Mouse (Mus musculus): ENCODE results near the gene Mmrn1. TPM values are rescaled to one million over a fixed set of nuclear protein-coding genes. Genes with fewer than 3 reads are reported as not detected.
"Not testable (repeated sequence)": the region's sequence is repeated elsewhere in the genome, so short reads cannot be mapped to it uniquely, and the experiment has no call there.

Mmrn1 gene
- 5.1 and 5.9 TPM in 2 replicates for polyA plus RNA-seq (2016; fragmentation: Nextera tagmentation; extraction: Ambion mirVana)

- H3K4me1 ChIP-seq; ATAC-seq (ENCODE audit: low FRiP score, low read depth); H3K27ac ChIP-seq (replicated peaks); H3K4me2 ChIP-seq (replicated peaks); H3K9ac ChIP-seq (replicated peaks); H3K36me3 ChIP-seq; H3K9me3 ChIP-seq; H3K27me3 ChIP-seq; H3K4me3 ChIP-seq: not testable (repeated sequence)
- 95% methylated on average over 20 of the region's 20 CpGs for WGBS
These were observed at the start of gene Mmrn1 for GRCm38 (mm10) chr6:60924676-60925075. Mmrn1 (plus strand) TSS chr6:60924976.

GRCm38 (mm10) chr6:60880362-60880761 is 44.4 kb upstream of the Mmrn1 start:
- ATAC-seq (ENCODE audit: low FRiP score, low read depth): no peak
- 92% methylated on average over 7 of the region's 7 CpGs for WGBS
- no peaks in the 10 kb centered on the region for H3K36me3 ChIP-seq
- no peak overlapping the region for H3K27ac ChIP-seq (replicated peaks)
- no peak overlapping the region for H3K4me2 ChIP-seq (replicated peaks)
- no peaks in the 10 kb centered on the region for H3K27me3 ChIP-seq
- H3K4me3 ChIP-seq: no peak overlapping the region
- no peaks in the 10 kb centered on the region for H3K9me3 ChIP-seq
- no peak overlapping the region for H3K9ac ChIP-seq (replicated peaks)
- no peaks in the 10 kb centered on the region for H3K4me1 ChIP-seq

GRCm38 (mm10) chr6:60881534-60881933 is 43.2 kb upstream of the Mmrn1 start:
- no peak for ATAC-seq (ENCODE audit: low FRiP score, low read depth)
- Histone ChIP-seq H3K4me3 (no peak overlapping the region), H3K36me3 (no peaks in the 10 kb centered on the region), H3K9ac (replicated peaks) (no peak overlapping the region), H3K27me3 (no peaks in the 10 kb centered on the region), H3K27ac (replicated peaks) (no peak overlapping the region), H3K4me2 (replicated peaks) (no peak overlapping the region), H3K9me3 (no peaks in the 10 kb centered on the region), H3K4me1 (no peaks in the 10 kb centered on the region)
- WGBS: 77% methylated on average over 2 of the region's 2 CpGs

- no peaks in the 10 kb centered on the region for H3K36me3 ChIP-seq
- H3K27me3 ChIP-seq: no peaks in the 10 kb centered on the region
- H3K9me3 ChIP-seq: no peaks in the 10 kb centered on the region
- ATAC-seq (ENCODE audit: low FRiP score, low read depth): no peak
- no peaks in the 10 kb centered on the region for H3K4me1 ChIP-seq
- no peak overlapping the region for H3K9ac ChIP-seq (replicated peaks)
- no peak overlapping the region for H3K4me2 ChIP-seq (replicated peaks)
- 83% methylated on average over 2 of the region's 2 CpGs for WGBS
- no peak overlapping the region for H3K27ac ChIP-seq (replicated peaks)
- H3K4me3 ChIP-seq: no peak overlapping the region
These were observed 17.5 kb upstream of the Mmrn1 start for GRCm38 (mm10) chr6:60907272-60907671.

- Histone ChIP-seq H3K4me3 (no peak overlapping the region), H3K27ac (replicated peaks) (no peak overlapping the region), H3K4me2 (replicated peaks) (no peak overlapping the region), H3K4me1 (no peaks in the 10 kb centered on the region), H3K36me3 (no peaks in the 10 kb centered on the region), H3K9ac (replicated peaks) (no peak overlapping the region), H3K9me3 (no peaks in the 10 kb centered on the region), H3K27me3 (no peaks in the 10 kb centered on the region)
- no peak; the same call in 1 of the 2 replicates for ATAC-seq (ENCODE audit: low FRiP score, low read depth)
These were observed 6.6 kb downstream of the Mmrn1 start for GRCm38 (mm10) chr6:60931364-60931763.

GRCm38 (mm10) chr6:60934835-60935234 is 10.1 kb downstream of the Mmrn1 start:
- no peaks in the 10 kb centered on the region for H3K36me3 ChIP-seq
- no peaks in the 10 kb centered on the region for H3K27me3 ChIP-seq
- ATAC-seq (ENCODE audit: low FRiP score, low read depth): no peak
- WGBS: 79% methylated on average over 4 of the region's 4 CpGs
- no peak overlapping the region for H3K27ac ChIP-seq (replicated peaks)
- H3K4me3 ChIP-seq: no peak overlapping the region
- no peak overlapping the region for H3K9ac ChIP-seq (replicated peaks)
- no peaks in the 10 kb centered on the region for H3K4me1 ChIP-seq
- no peaks in the 10 kb centered on the region for H3K9me3 ChIP-seq
- no peak overlapping the region for H3K4me2 ChIP-seq (replicated peaks)

GRCm38 (mm10) chr6:60935448-60936130 is 10.8 kb downstream of the Mmrn1 start:
- no peak overlapping the region for H3K4me3 ChIP-seq
- WGBS: 84% methylated on average over 4 of the region's 4 CpGs

GRCm38 (mm10) chr6:60944178-60944577 is 19.4 kb downstream of the Mmrn1 start:
- Histone ChIP-seq H3K4me3 (no peak overlapping the region), H3K4me1 (no peaks in the 10 kb centered on the region), H3K36me3 (no peaks in the 10 kb centered on the region), H3K27me3 (no peaks in the 10 kb centered on the region), H3K9me3 (no peaks in the 10 kb centered on the region), H3K9ac (replicated peaks) (no peak overlapping the region), H3K4me2 (replicated peaks) (no peak overlapping the region), H3K27ac (replicated peaks) (no peak overlapping the region)
- WGBS: 90% methylated on average over 7 of the region's 7 CpGs
- ATAC-seq (ENCODE audit: low FRiP score, low read depth): no peak

More at GRCm38 (mm10) chr6:60935448-60936130, 10.8 kb downstream of the Mmrn1 start:
- H3K9ac ChIP-seq (replicated peaks): no peak overlapping the region
- no peaks in the 10 kb centered on the region for H3K9me3 ChIP-seq
- no peaks in the 10 kb centered on the region for H3K27me3 ChIP-seq
- no peaks in the 10 kb centered on the region for H3K36me3 ChIP-seq
- H3K4me1 ChIP-seq: no peaks in the 10 kb centered on the region
- H3K4me2 ChIP-seq (replicated peaks): no peak overlapping the region
- no peak for ATAC-seq (ENCODE audit: low FRiP score, low read depth)
- no peak overlapping the region for H3K27ac ChIP-seq (replicated peaks)

GRCm38 (mm10) chr6:60944621-60945020 is 19.8 kb downstream of the Mmrn1 start:
- Histone ChIP-seq H3K27ac (replicated peaks) (no peak overlapping the region), H3K4me2 (replicated peaks) (no peak overlapping the region), H3K4me1 (no peaks in the 10 kb centered on the region), H3K36me3 (no peaks in the 10 kb centered on the region), H3K4me3 (no peak overlapping the region), H3K9me3 (no peaks in the 10 kb centered on the region), H3K9ac (replicated peaks) (no peak overlapping the region), H3K27me3 (no peaks in the 10 kb centered on the region)
- 81% methylated on average over 9 of the region's 9 CpGs for WGBS
- ATAC-seq (ENCODE audit: low FRiP score, low read depth): no peak

GRCm38 (mm10) chr6:60950415-60950814 is 25.6 kb downstream of the Mmrn1 start:
- Histone ChIP-seq H3K27me3 (no peaks in the 10 kb centered on the region), H3K9ac (replicated peaks) (no peak overlapping the region), H3K9me3 (no peaks in the 10 kb centered on the region), H3K27ac (replicated peaks) (no peak overlapping the region), H3K4me1 (no peaks in the 10 kb centered on the region), H3K4me3 (no peak overlapping the region), H3K36me3 (no peaks in the 10 kb centered on the region), H3K4me2 (replicated peaks) (no peak overlapping the region)
- peak; percentile 80 for ATAC-seq (ENCODE audit: low FRiP score, low read depth)
- WGBS: 75% methylated on average over 3 of the region's 3 CpGs

GRCm38 (mm10) chr6:60961285-60961684 is 36.5 kb downstream of the Mmrn1 start:
- no peak for ATAC-seq (ENCODE audit: low FRiP score, low read depth)

GRCm38 (mm10) chr6:60961838-60962237 is 37.1 kb downstream of the Mmrn1 start:
- Histone ChIP-seq H3K9me3 (no peaks in the 10 kb centered on the region), H3K27ac (replicated peaks) (no peak overlapping the region), H3K4me2 (replicated peaks) (no peak overlapping the region), H3K36me3 (no peaks in the 10 kb centered on the region), H3K4me1 (0 out of 2 replicates have a peak, but pooled peaks cover 6% of the 10 kb centered on the region), H3K27me3 (no peaks in the 10 kb centered on the region), H3K4me3 (no peak overlapping the region), H3K9ac (replicated peaks) (no peak overlapping the region)
- 35% methylated on average over 2 of the region's 2 CpGs for WGBS
- ATAC-seq (ENCODE audit: low FRiP score, low read depth): no peak

More at GRCm38 (mm10) chr6:60961285-60961684, 36.5 kb downstream of the Mmrn1 start:
- Histone ChIP-seq H3K27me3 (no peaks in the 10 kb centered on the region), H3K4me2 (replicated peaks) (no peak overlapping the region), H3K4me3 (no peak overlapping the region), H3K36me3 (no peaks in the 10 kb centered on the region), H3K9me3 (no peaks in the 10 kb centered on the region), H3K4me1 (0 out of 2 replicates have a peak, but pooled peaks cover 6% of the 10 kb centered on the region), H3K9ac (replicated peaks) (no peak overlapping the region), H3K27ac (replicated peaks) (0 out of 2 replicates have a peak overlapping the region, but pooled peaks have one; percentile 25)
- 86% methylated on average over 2 of the region's 2 CpGs for WGBS

- H3K9me3 ChIP-seq: no peaks in the 10 kb centered on the region
- WGBS: 75% methylated on average over 2 of the region's 2 CpGs
- peak; percentile 75 for ATAC-seq (ENCODE audit: low FRiP score, low read depth)
- H3K4me3 ChIP-seq: no peak overlapping the region
- no peak overlapping the region for H3K9ac ChIP-seq (replicated peaks)
- H3K4me1 ChIP-seq: 0 out of 2 replicates have a peak, but pooled peaks cover 6% of the 10 kb centered on the region
- no peaks in the 10 kb centered on the region for H3K27me3 ChIP-seq
- no peaks in the 10 kb centered on the region for H3K36me3 ChIP-seq
- no peak overlapping the region for H3K4me2 ChIP-seq (replicated peaks)
- H3K27ac ChIP-seq (replicated peaks): no peak overlapping the region
These were observed 37.9 kb downstream of the Mmrn1 start for GRCm38 (mm10) chr6:60962668-60963067.

Measured in midbrain, embryonic 12.5 days (tissue).